In genomic region chr3:155092081-155092480, GRCm38 (mm10) we compare ENCODE assay signal across 9 mouse cellular contexts. TPM values are rescaled to one million over a fixed set of nuclear protein-coding genes. Genes with fewer than 3 reads are reported as not detected.
DNase-seq lines count a peak whose midpoint lies in the region; ATAC-seq and TF ChIP-seq lines count a peak whose summit lies in the region.
"Had no signal": no experiment of that assay in that cellular context is flagged by ENCODE, and none has a peak within 500 bp of the region (broad histone marks: within the 10 kb centered on the region; RNA-seq: fewer than 3 reads in every experiment).

No protein-coding gene starts in this region.

- no peak for TF ChIP-seq CTCF in cortical plate, adult 2 months (IDR thresholded peaks at IDR 0.05; ENCODE audit: extremely low read depth, insufficient read depth, low read length)

- intact Hi-C loops in left cerebral cortex, postnatal 36 days (cut with DNase I) = loop anchor here (5.0 kb wide), 2 partner anchors 275 to 440 kb away; no protein-coding TSS in a partner anchor
- intact Hi-C loops in gastrocnemius, postnatal 36 days (cut with DNase I) = no loop called here

- H3K9me3 ChIP-seq in kidney, embryonic 15.5 days (replicated peaks) = no peaks in the 10 kb centered on the region
- no peaks in the 10 kb centered on the region for H3K9me3 ChIP-seq in intestine, embryonic 14.5 days (ENCODE audit: control insufficient read depth, low read length)
- H3K9me3 ChIP-seq in midbrain, embryonic 16.5 days (replicated peaks; ENCODE audit: control insufficient read depth, low read length, poor library complexity, severe bottlenecking) = no peaks in the 10 kb centered on the region

- peak overlapping the region; percentile 62; the same call in 1 of the 2 replicates for H3K4me3 ChIP-seq in kidney, embryonic 15.5 days (replicated peaks)
- peak overlapping the region; percentile 96; the same call in 1 of the 2 replicates for H3K4me3 ChIP-seq in cortical plate, adult 2 months (ENCODE audit: insufficient read depth, low read length)
- H3K4me3 ChIP-seq in intestine, embryonic 14.5 days (ENCODE audit: low read depth, low read length) = peak overlapping the region; percentile 74; the same call in 1 of the 2 replicates
- H3K4me3 ChIP-seq in midbrain, embryonic 16.5 days (ENCODE audit: low read depth, low read length) = peak overlapping the region; percentile 45

- H3K36me3 ChIP-seq in kidney, embryonic 15.5 days = peaks cover 18% of the 10 kb centered on the region
- H3K36me3 ChIP-seq in intestine, embryonic 14.5 days (ENCODE audit: control insufficient read depth, insufficient read depth, low read length) = peaks cover 27% of the 10 kb centered on the region
- H3K36me3 ChIP-seq in midbrain, embryonic 16.5 days (ENCODE audit: control insufficient read depth, insufficient read depth, low read length) = peaks cover 7% of the 10 kb centered on the region

- H3K27me3 ChIP-seq in kidney, embryonic 15.5 days = no peaks in the 10 kb centered on the region
- no peaks in the 10 kb centered on the region for H3K27me3 ChIP-seq in intestine, embryonic 14.5 days (replicated peaks; ENCODE audit: control insufficient read depth, insufficient read depth, low read length)
- no peaks in the 10 kb centered on the region for H3K27me3 ChIP-seq in midbrain, embryonic 16.5 days (ENCODE audit: control insufficient read depth, insufficient read depth, low read depth, low read length)

- H3K4me1 ChIP-seq in kidney, embryonic 15.5 days = peaks cover 5% of the 10 kb centered on the region; the same call in 1 of the 2 replicates
- peaks cover 2% of the 10 kb centered on the region; the same call in 1 of the 2 replicates for H3K4me1 ChIP-seq in cortical plate, adult 2 months (ENCODE audit: control insufficient read depth, insufficient read depth, low read length)
- H3K4me1 ChIP-seq in intestine, embryonic 14.5 days (replicated peaks; ENCODE audit: control insufficient read depth, insufficient read depth, low read length) = 0 out of 2 replicates have a peak, but pooled peaks cover 5% of the 10 kb centered on the region
- H3K4me1 ChIP-seq in midbrain, embryonic 16.5 days (ENCODE audit: control insufficient read depth, insufficient read depth, low read length) = peaks cover 8% of the 10 kb centered on the region

- peak overlapping the region; percentile 73 for H3K4me2 ChIP-seq in kidney, embryonic 15.5 days
- H3K4me2 ChIP-seq in intestine, embryonic 14.5 days (ENCODE audit: low read length) = peak overlapping the region; percentile 73
- peak overlapping the region; percentile 64 for H3K4me2 ChIP-seq in midbrain, embryonic 16.5 days (ENCODE audit: low read length)

- H3K27ac ChIP-seq in kidney, embryonic 15.5 days = no peak overlapping the region
- no peak overlapping the region for H3K27ac ChIP-seq in cortical plate, adult 2 months (ENCODE audit: insufficient read depth, low read length)
- no peak overlapping the region for H3K27ac ChIP-seq in intestine, embryonic 14.5 days (ENCODE audit: low read depth)
- H3K27ac ChIP-seq in midbrain, embryonic 16.5 days (ENCODE audit: low read length) = no peak overlapping the region

- no peak for TF ChIP-seq POLR2A in cortical plate, adult 2 months (IDR thresholded peaks at IDR 0.05; ENCODE audit: extremely low read depth, insufficient read depth, low read length)

- WGBS in kidney, embryonic 15.5 days = 93% methylated on average over 6 of the region's 6 CpGs
- 88% methylated on average over 6 of the region's 6 CpGs for WGBS in intestine, embryonic 14.5 days
- WGBS in midbrain, embryonic 16.5 days = 91% methylated on average over 6 of the region's 6 CpGs

- ATAC-seq in kidney, embryonic 15.5 days (replicated peaks; ENCODE audit: low FRiP score) = no peak
- no peak for ATAC-seq in intestine, embryonic 14.5 days (replicated peaks; ENCODE audit: low FRiP score, low TSS enrichment, low read depth)
- no peak for ATAC-seq in midbrain, embryonic 16.5 days

- no peak overlapping the region for H3K9ac ChIP-seq in kidney, embryonic 15.5 days
- no peak overlapping the region for H3K9ac ChIP-seq in intestine, embryonic 14.5 days (ENCODE audit: low read length)
- H3K9ac ChIP-seq in midbrain, embryonic 16.5 days (ENCODE audit: low read depth, low read length) = no peak overlapping the region

- no peak for DNase-seq in kidney, adult 18-20 months
- DNase-seq in intestine, embryonic 14.5 days (ENCODE audit: low spot score) = no peak
- DNase-seq in layer of hippocampus, adult 8-10 months (ENCODE audit: low spot score in 2 of 2) = no peak
- no peak for DNase-seq in left cerebral cortex, postnatal 36 days (ENCODE audit: low spot score in 2 of 2)
- DNase-seq in gastrocnemius, postnatal 36 days = no peak

RNA-seq across cellular contexts. Expression of gene Fpgt, which starts 1.1 kb away (rescaled TPM):
- polyA plus RNA-seq in kidney, embryonic 15.5 days (2015; fragmentation: Nextera tagmentation; extraction: Ambion mirVana) = 12.2 and 14.2 TPM in 2 replicates
- polyA plus RNA-seq in cortical plate, adult 2 months (2012; rRNA removed) = 27.6 and 29.2 TPM in 2 replicates
- polyA plus RNA-seq in intestine, embryonic 14.5 days (2014; fragmentation: Nextera tagmentation; extraction: Ambion mirVana) = 17.7 and 18.3 TPM in 2 replicates
- polyA plus RNA-seq in midbrain, embryonic 16.5 days (2015; fragmentation: Nextera tagmentation; extraction: Ambion mirVana) = 20.1 and 21.6 TPM in 2 replicates
- total RNA-seq in layer of hippocampus, adult 8-10 months (2022) = 10 to 100 TPM; 26.0 to 34.4 (median 29.7) TPM
- total RNA-seq in left cerebral cortex, postnatal 36 days (2021) = 10 to 100 TPM; 26.1 to 33.1 TPM
- 1 to 10 TPM; 3.5 to 6.5 TPM for total RNA-seq in gastrocnemius, postnatal 36 days (2021)

RNA-seq across cellular contexts. Expression of gene Lrriq3, which starts 1.2 kb away (rescaled TPM):
- polyA plus RNA-seq in kidney, embryonic 15.5 days (2015; fragmentation: Nextera tagmentation; extraction: Ambion mirVana) = 1.4 and 1.6 TPM in 2 replicates
- polyA plus RNA-seq in cortical plate, adult 2 months (2012; rRNA removed) = 0.61 and 0.71 TPM in 2 replicates
- 0.65 and 1.4 TPM in 2 replicates for polyA plus RNA-seq in intestine, embryonic 14.5 days (2014; fragmentation: Nextera tagmentation; extraction: Ambion mirVana)
- polyA plus RNA-seq in midbrain, embryonic 16.5 days (2015; fragmentation: Nextera tagmentation; extraction: Ambion mirVana) = 1.1 and 1.4 TPM in 2 replicates
- total RNA-seq in layer of hippocampus, adult 8-10 months (2022) = under 1 TPM; 0.39 to 0.90 (median 0.69) TPM
- under 1 TPM; 0.39 to 0.57 TPM for total RNA-seq in left cerebral cortex, postnatal 36 days (2021)
- under 1 TPM; 0.32 to 0.54 TPM for total RNA-seq in gastrocnemius, postnatal 36 days (2021)

RNA-seq across cellular contexts. Expression of gene Tnni3k, which starts 36.9 kb away (rescaled TPM):
- polyA plus RNA-seq in kidney, embryonic 15.5 days (2015; fragmentation: Nextera tagmentation; extraction: Ambion mirVana) = not detected in 2 replicates
- 0.26 and 0.31 TPM in 2 replicates for polyA plus RNA-seq in cortical plate, adult 2 months (2012; rRNA removed)
- polyA plus RNA-seq in intestine, embryonic 14.5 days (2014; fragmentation: Nextera tagmentation; extraction: Ambion mirVana) = not detected in 2 replicates
- polyA plus RNA-seq in midbrain, embryonic 16.5 days (2015; fragmentation: Nextera tagmentation; extraction: Ambion mirVana) = 0.06 and 0.10 TPM in 2 replicates
- total RNA-seq in layer of hippocampus, adult 8-10 months (2022) = under 1 TPM; 0.12 to 0.49 (median 0.27) TPM
- total RNA-seq in left cerebral cortex, postnatal 36 days (2021) = under 1 TPM; 0.29 to 0.47 TPM
- total RNA-seq in gastrocnemius, postnatal 36 days (2021) = not detected
- polyA plus RNA-seq: spleen, adult 2 months had no signal

Comparison
In these comparisons a context has a peak if more than half of its experiments do, and no peak if none do; other contexts are left out.
1. H3K4me3 ChIP-seq: peak in every context shown above with its lines; median percentile 96 in cortical plate, adult 2 months; 74 in intestine, embryonic 14.5 days; 62 in kidney, embryonic 15.5 days; 45 in midbrain, embryonic 16.5 days.